Mouse (Mus musculus) kidney, embryonic 14.5 days (tissue): ENCODE data around the gene Gm44511. TPM values are rescaled to one million over a fixed set of nuclear protein-coding genes. Genes with fewer than 3 reads are reported as not detected.
A peak's percentile ranks its signal among the peaks of the same experiment; 100 is the strongest.
"Not testable (repeated sequence)": the region's sequence is repeated elsewhere in the genome, so short reads cannot be mapped to it uniquely, and the experiment has no call there.

Source experiments
- ATAC-seq: fragments of 200-750 bp; cut with Nextera tagmentation; 2 replicates; pipeline ENCODE4 v1.8.0; 2017; ENCODE audit warnings: moderate number of reproducible peaks, mild to moderate bottlenecking, moderate TSS enrichment, moderate library complexity; ENCODE audit not compliant: low FRiP score, low TSS enrichment
- H3K27ac ChIP-seq: fragments of 300-500 bp; sonication (generic); 2 replicates; pipeline ENCODE4 v1.5.1; 2014; ENCODE audit warnings: low read depth, mild to moderate bottlenecking, low read length, moderate library complexity, mixed read lengths
- H3K27me3 ChIP-seq: fragments of 300-500 bp; sonication (generic); 2 replicates; pipeline ENCODE4 v1.6.1; 2014; ENCODE audit warnings: mild to moderate bottlenecking, low read length; ENCODE audit not compliant: control insufficient read depth, insufficient read depth
- H3K36me3 ChIP-seq: fragments of 300-500 bp; sonication (generic); 2 replicates; pipeline ENCODE4 v1.6.1; 2014; ENCODE audit warnings: low read length, mixed read lengths; ENCODE audit not compliant: control insufficient read depth, insufficient read depth
- H3K4me1 ChIP-seq: fragments of 300-500 bp; sonication (generic); 2 replicates; pipeline ENCODE4 v1.6.1; 2014; ENCODE audit warnings: low read length, mixed read lengths; ENCODE audit not compliant: control insufficient read depth, insufficient read depth
- H3K4me2 ChIP-seq: fragments of 300-500 bp; sonication (generic); replicated peaks from 2 replicates; pipeline ENCODE4 v1.6.1; 2014; ENCODE audit warnings: low read depth, mild to moderate bottlenecking, low read length
- H3K4me3 ChIP-seq: fragments of 300-500 bp; sonication (generic); 2 replicates; pipeline ENCODE4 v1.5.1; 2014; ENCODE audit warnings: mild to moderate bottlenecking, low read length
- H3K9ac ChIP-seq: fragments of 300-500 bp; sonication (generic); 2 replicates; pipeline ENCODE4 v1.6.1; 2014; ENCODE audit warnings: low read depth, mild to moderate bottlenecking, low read length, moderate library complexity
- H3K9me3 ChIP-seq: fragments of 300-500 bp; sonication (generic); 2 replicates; pipeline ENCODE4 v1.6.1; 2016; ENCODE audit warnings: low read length; ENCODE audit not compliant: control insufficient read depth
- WGBS: fragments of 180-500 bp; shearing (Covaris S2); extraction: QIAGEN DNeasy Blood & Tissue Kit; methylation state at CpG from one replicate; pipeline ENCODE4 v1.1.7; 2014; 5-methylcytosine and 5-hydroxymethylcytosine counted together
- polyA plus RNA-seq: library from polyadenylated mRNA; unstranded; fragments of >200 nt; fragmentation: Nextera tagmentation; extraction: Ambion mirVana; gene quantifications from 2 replicates; pipeline ENCODE4 v1.2.1, GENCODE M21; 2014

The Gm44511 gene
- polyA plus RNA-seq, 1 experiment from 2014 or later: not detected

GRCm38 (mm10) chr6:128798772-128799143 is 27.4 kb downstream of the Gm44511 start:
- H3K4me1 ChIP-seq, H3K27me3 ChIP-seq, H3K36me3 ChIP-seq, H3K9me3 ChIP-seq: not testable (repeated sequence)
- Histone ChIP-seq H3K27ac (peak overlapping the region; percentile 81; the same call in 1 of the 2 replicates), H3K4me2 (peak overlapping the region; percentile 49), H3K9ac (peak overlapping the region; percentile 61), H3K4me3 (peak overlapping the region; percentile 62)
- peak; percentile 40 for ATAC-seq
- 0% methylated on average over 20 of the region's 20 CpGs for WGBS

DNA sequence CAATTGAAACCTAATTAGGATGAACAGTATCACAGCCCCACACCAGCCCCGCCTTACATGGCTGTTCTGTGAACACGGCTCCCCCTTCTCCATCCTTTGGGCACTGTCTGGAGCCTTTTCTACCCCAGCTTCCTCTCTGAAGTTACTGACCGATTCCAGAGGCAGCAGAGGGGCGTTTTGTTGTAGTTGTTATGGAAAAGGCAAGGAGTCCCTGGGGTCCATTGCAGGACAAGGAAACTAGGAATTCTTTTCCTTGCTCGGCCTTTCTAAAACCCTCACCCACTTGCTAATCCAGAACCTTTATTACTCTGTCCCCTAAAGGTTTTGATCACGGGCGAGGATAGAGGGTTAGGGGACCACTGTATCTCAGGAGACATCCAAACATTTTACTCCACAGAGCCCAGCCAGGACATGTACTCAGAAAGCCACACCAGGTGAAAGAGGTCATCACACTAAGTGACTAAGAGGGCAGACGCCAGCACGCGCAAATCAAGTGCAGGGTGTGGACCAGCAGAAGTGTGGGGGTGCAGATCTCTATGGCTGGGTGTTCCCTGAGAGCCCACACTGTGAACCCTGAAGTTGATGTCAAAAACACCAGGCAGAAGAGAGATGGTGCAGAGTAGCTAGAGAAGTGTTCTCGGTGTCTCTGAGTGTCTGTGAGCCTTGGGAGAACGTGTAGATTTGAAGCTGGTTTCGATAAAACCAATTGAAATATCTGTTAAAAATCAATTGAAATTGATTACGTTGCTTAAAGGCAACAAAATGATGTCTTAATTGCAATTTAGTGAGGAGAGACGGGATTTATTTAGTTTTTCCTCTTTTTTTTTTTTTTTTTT is 28.0 kb downstream of the Gm44511 start:
- no peak overlapping the region for H3K27ac ChIP-seq
- H3K9ac ChIP-seq: 0 out of 2 replicates have a peak overlapping the region, but pooled peaks have one; percentile 0

DNA sequence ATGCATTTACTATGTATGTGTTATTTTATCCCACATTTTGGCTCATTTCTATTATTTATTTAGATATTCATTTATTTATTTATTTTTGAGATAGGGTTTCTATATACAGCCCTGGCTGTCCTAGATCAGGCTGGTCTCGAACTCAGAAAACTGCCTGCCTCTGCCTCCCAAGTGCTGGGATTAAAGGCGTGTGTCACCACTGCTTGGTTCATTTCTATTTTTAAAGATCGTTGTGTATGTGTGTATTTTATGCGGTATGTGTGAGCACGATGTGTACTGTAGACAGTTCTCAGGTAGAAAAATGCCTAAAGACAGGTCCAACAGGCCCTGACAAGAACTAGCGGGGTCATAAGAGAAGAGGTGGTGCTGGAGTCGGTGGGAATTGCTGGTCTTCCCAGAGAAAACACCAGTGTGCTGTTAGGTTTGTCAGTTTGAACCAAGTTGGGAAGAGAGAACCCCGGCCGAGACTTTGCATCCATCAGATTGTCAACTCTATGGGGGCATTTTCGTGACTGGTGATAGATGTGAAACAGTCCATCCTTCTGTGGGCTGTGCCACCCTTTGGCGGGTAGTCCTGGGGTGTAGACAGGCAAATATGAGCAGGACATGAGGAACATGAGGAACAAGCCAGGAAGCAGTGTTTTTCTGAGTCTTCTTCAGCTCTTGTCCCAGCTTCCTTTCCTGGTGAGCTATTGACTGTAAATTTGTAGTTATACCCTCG is 28.8 kb downstream of the Gm44511 start:
- peak overlapping the region; percentile 49 for H3K4me2 ChIP-seq
- no peak for ATAC-seq
- peak overlapping the region; percentile 62 for H3K4me3 ChIP-seq
- no peaks in the 10 kb centered on the region for H3K36me3 ChIP-seq
- H3K9me3 ChIP-seq: no peaks in the 10 kb centered on the region
- no peaks in the 10 kb centered on the region for H3K27me3 ChIP-seq
- no peak overlapping the region for H3K27ac ChIP-seq
- peaks cover 12% of the 10 kb centered on the region for H3K4me1 ChIP-seq
- H3K9ac ChIP-seq: 0 out of 2 replicates have a peak overlapping the region, but pooled peaks have one; percentile 0
- WGBS: 78% methylated on average over 12 of the region's 12 CpGs

More for the DNA sequence above, 28.0 kb downstream of the Gm44511 start:
- Histone ChIP-seq H3K4me2 (peak overlapping the region; percentile 49), H3K36me3 (no peaks in the 10 kb centered on the region), H3K9me3 (no peaks in the 10 kb centered on the region), H3K4me3 (peak overlapping the region; percentile 62), H3K27me3 (no peaks in the 10 kb centered on the region), H3K4me1 (peaks cover 12% of the 10 kb centered on the region)
- no peak for ATAC-seq
- 14% methylated on average over 15 of the region's 15 CpGs for WGBS

DNA sequence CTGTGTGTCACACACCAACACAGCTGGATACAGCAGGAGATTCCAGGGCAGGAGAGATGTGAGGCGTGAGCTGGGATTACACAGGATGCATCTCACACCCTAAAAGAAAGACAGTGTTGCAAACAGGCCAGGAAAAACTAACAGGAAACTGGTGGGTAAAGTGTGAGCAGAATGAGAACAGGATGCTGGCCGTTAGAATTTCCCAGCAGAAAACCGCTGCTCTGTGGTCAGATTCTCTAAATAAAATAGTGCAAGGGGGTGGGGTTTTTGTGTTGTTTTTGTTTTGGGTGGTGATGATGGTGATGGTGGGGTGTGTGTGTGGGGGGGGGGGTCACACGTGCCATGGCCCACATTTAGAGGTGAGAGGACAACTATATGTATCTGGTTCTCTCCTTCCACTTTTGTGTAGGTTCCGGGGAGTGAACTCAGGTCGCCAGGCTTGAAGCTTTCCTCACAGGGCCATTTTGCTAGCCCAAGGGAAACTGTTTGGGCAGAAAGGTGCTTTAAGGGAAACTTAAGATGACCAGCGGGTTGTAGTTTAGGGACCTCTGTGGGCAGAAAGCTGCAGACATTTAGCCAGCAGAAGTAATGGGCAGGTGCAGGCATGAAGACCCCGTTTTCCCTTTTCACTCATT is 29.7 kb downstream of the Gm44511 start:
- Histone ChIP-seq H3K27ac (no peak overlapping the region), H3K36me3 (no peaks in the 10 kb centered on the region), H3K9ac (no peak overlapping the region), H3K9me3 (no peaks in the 10 kb centered on the region), H3K4me3 (no peak overlapping the region), H3K4me2 (no peak overlapping the region), H3K27me3 (no peaks in the 10 kb centered on the region), H3K4me1 (peaks cover 12% of the 10 kb centered on the region)
- no peak for ATAC-seq
- WGBS: 65% methylated on average over 8 of the region's 8 CpGs

GRCm38 (mm10) chr6:128793734-128794133 is 32.4 kb downstream of the Gm44511 start:
- H3K9ac ChIP-seq: no peak overlapping the region
- no peak overlapping the region for H3K4me3 ChIP-seq
- H3K4me1 ChIP-seq: peaks cover 12% of the 10 kb centered on the region
- H3K27ac ChIP-seq: no peak overlapping the region
- H3K36me3 ChIP-seq: no peaks in the 10 kb centered on the region
- WGBS: 6% methylated on average over 6 of the region's 6 CpGs
- peak; percentile 29; the same call in 1 of the 2 replicates for ATAC-seq
- no peak overlapping the region for H3K4me2 ChIP-seq
- no peaks in the 10 kb centered on the region for H3K9me3 ChIP-seq
- H3K27me3 ChIP-seq: no peaks in the 10 kb centered on the region

DNA sequence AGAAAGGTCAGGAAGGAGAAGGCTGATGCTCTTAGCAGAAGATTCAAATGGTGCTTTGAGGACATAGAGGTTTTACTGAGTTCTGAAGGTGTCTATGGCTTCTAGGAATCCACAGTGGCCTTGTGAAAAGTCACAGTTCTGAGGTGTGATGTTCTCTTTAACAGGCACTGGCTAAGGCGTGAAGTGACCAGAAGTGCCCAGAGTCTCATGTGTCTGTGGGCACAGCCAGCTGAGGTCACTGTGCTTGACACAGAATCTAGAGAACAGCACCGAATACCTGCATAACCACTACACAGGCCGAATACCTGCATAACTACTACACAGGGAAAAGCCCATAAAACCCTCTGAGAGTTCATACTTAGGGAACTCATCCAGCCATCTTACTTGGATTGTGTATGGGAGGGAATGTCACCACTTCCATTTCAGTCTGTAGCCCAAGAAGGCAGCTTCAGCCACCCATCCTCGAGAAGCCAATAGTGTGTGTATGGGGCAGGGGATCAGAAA is 35.6 kb downstream of the Gm44511 start:
- not testable (repeated sequence) for H3K27ac ChIP-seq, H3K9me3 ChIP-seq, H3K4me3 ChIP-seq, ATAC-seq, H3K4me2 ChIP-seq, H3K4me1 ChIP-seq, H3K27me3 ChIP-seq, H3K36me3 ChIP-seq, H3K9ac ChIP-seq
- WGBS: 68% methylated on average over 4 of the region's 4 CpGs

- 93% methylated on average over 2 of the region's 2 CpGs for WGBS
- Histone ChIP-seq H3K9me3 (no peaks in the 10 kb centered on the region), H3K4me1 (peaks cover 6% of the 10 kb centered on the region), H3K27ac (no peak within 1 kb of the TSS), H3K27me3 (no peaks in the 10 kb centered on the region), H3K36me3 (no peaks in the 10 kb centered on the region), H3K4me2 (no peak within 1 kb of the TSS), H3K4me3 (no peak within 1 kb of the TSS), H3K9ac (no peak within 1 kb of the TSS)
- no peak for ATAC-seq
These were observed 37.0 kb downstream of the Gm44511 start, which contains the start of gene Klrb1c for GRCm38 (mm10) chr6:128789115-128789514. Gene Klrb1c (minus strand): TSS chr6:128789215.

- ATAC-seq: no peak
- H3K27ac ChIP-seq: no peak overlapping the region
These were observed 37.6 kb downstream of the Gm44511 start for GRCm38 (mm10) chr6:128788517-128788916.

More at GRCm38 (mm10) chr6:128788517-128788916, 37.6 kb downstream of the Gm44511 start:
- no peaks in the 10 kb centered on the region for H3K36me3 ChIP-seq
- no peaks in the 10 kb centered on the region for H3K27me3 ChIP-seq
- H3K4me2 ChIP-seq: no peak overlapping the region
- WGBS: 69% methylated on average over 1 of the region's 1 CpGs
- no peaks in the 10 kb centered on the region for H3K9me3 ChIP-seq
- no peak overlapping the region for H3K9ac ChIP-seq
- H3K4me1 ChIP-seq: peaks cover 1% of the 10 kb centered on the region; the same call in 1 of the 2 replicates
- H3K4me3 ChIP-seq: no peak overlapping the region
